Mouse (Mus musculus): ENCODE measurements at regions not wholly inside any gene's neighbourhood (a gene's known extent, or its start where the extent isn't known, plus 50 kb on each side); places are given as distances from the start of the nearest gene placed in this dataset.

GRCm38 (mm10) chr15:6059361-6059760, 240.2 kb upstream of the Dab2 start:
- no peak for TF ChIP-seq CTCF (IDR thresholded peaks at IDR 0.05; ENCODE audit: extremely low read depth, insufficient read depth, low read length)
- no peak for TF ChIP-seq POLR2A (IDR thresholded peaks at IDR 0.05; ENCODE audit: extremely low read depth, insufficient read depth, low read length)
